Mouse (Mus musculus) Muller cell, postnatal 12 days (primary cell): ENCODE measurements at regions not wholly inside any gene's neighbourhood (a gene's known extent, or its start where the extent isn't known, plus 50 kb on each side); places are given as distances from the start of the nearest gene placed in this dataset.

Experiments used
- DNase-seq: peaks from one replicate; pipeline ENCODE4 v3.0.0-alpha.2; 2015; ENCODE audit errors: inconsistent ontology term

DNA sequence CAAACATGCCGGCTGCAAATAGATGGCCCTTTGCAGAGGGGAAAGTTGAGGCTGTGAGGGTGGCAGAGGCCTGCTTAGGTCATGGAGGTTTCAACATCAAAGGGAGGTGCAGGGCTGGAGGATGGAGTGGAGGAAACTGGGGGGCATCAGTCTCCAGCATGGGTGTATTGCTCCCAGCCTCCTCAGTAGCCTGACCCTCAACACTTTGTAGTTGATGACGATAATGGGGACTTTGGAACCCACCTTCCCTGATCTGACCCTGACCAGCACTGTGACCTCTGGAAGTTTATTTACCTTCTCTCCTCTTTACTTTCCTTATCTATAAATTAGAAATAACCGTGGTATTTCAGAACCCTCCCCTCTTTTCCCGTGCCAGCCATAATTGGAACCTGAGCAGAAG, 56.2 kb downstream of the Gm26897 start:
- DNase-seq = no peak

DNA sequence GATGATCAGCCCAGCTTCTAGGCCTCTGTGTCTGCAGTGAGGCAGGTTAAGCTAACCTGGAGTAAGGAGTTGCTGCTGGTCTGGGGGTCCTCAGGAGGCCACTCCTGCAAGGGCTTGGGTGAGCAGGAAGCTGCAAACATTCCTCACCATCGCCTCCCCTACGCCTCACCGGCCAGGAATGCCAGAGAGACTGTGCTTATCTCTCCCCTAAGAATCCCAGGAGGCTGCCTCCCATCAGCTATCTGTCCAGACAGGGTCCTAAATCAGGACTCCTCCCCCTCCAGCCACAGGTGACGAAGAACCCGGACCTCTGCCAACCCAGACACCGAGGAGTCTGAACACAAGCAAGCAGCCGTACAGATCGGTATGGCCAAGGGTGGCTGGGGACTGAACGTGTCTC, 56.8 kb downstream of the Gm26897 start:
- no peak for DNase-seq

DNA sequence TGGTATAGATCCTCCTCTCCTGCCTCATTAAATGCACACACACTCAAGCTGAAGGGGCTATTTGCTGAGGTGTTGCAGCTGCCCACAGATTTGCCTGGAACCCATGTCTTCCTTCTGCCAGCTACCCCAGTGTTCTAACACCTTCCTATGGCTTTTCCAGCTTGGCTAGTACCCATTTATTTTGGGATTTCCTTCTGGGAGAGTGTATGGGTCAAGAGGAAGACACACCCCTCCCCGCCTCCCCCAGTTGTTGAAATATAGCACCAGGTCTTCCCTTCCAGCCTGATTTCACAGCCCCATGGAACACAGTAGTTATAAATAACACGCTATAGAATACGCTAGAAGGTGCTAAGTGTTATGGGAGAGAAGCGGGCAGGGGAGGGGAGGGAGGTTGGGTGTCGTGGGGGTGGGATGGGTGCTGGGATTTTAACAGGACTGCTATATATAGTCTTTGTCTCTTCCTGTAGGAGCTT, 57.4 kb downstream of the Gm26897 start:
- no peak for DNase-seq

DNA sequence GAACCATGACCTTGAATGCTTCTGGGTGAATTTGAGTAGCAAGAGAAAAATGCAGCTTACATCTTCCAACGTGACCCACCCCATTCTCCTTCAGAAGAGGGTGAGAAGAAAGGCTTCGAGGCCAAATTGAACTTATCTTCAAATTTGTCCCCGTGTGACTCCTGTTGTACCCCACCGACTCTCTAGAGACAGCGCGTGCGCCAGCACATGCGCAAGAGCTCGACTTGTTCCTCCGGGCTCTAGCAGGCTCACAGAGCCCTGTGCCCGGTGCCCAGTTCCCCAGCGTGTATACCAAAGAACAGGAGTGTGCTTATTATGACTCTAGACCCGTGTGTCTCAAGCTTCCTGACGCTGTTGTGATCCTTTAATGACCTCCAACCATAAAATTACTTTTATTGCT, 59.0 kb downstream of the Gm26897 start:
- DNase-seq = no peak

DNA sequence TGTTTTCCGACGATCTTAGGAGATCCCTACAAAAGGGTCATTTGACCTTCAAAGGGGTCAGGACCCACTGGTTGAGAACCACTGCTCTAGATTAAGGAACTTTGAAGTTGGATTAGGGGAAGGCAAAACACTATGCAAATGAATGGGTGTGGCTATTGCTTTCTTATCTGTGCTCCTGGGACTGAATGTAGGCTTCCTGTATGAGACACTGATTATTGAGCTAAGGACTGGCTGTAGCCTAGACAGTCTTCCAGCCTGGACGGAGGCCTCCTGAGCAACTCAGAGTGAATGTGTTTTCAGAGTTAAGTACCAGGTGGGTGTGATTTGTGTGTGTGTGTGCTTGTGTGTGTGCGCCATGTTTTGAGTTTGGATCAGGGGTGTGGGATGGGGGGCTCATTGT, 59.5 kb downstream of the Gm26897 start:
- no peak for DNase-seq

DNA sequence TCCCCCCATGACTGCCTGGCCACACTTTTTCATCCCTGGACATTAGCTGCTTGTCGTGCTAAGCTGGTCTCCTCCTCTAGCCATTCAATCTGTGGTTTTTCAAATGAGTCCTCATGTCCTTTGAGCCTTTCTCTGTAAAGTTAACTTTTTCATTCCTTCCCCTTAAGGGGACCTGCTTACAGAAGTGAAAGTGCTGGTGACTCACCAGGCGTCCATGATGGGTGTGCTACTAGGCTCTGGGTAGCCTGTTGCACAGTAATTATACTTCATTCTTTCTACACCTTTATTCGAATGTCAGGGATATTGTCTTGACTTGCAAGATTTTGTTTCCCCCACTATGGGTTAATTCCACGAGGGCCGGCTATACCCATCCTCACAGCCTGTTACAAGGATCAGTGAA, 63.2 kb downstream of the Gm26897 start:
- DNase-seq = no peak

DNA sequence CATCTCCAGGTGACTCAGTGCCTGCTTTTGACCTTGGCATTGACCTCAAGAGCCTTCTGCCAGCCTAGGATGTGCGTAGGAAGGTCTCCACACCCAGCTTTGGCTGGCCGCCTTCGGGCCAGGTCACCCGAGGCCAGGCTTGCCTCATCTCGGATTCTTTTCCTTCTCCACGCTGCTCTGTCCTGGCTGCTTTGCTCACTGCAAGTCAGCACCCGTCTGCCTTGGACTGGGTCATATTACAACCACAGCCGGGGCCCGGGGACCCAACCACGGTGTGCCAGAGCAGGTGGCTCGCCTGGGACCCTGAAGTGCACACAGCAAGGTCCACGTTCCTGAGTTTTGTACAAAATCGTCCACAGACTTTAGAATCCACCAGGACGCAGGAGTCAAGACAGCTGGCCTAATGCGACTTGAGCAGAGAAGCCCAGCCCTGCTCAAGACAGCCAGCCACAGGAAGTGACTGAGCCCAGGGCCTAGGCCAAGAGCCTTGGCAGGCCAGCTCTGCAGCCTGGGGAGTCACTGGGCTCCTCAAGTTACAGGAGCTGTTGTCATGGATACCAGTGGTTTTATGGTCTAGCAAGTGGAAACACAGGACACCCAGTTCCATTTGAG, 66.1 kb downstream of the Gm26897 start:
- peak; percentile 82 for DNase-seq

DNA sequence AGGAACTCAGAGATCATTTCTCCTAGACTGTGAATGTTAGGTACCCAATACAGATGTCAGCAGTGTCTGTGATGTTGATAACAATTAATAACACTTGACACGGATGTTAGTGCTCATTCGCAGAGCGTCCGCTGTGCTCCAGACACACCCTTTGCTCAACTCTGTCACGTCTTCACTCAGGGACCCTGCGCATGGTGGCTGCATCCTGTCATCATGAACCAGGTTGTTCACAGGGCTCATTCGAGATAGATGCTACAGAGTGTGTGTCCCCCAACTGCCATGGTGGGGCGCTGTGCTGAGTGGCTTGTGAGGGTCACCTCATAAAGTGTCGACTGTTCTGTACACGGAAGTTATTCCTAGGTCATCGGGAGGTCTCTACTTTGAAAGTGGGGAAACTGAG, 66.8 kb downstream of the Gm26897 start:
- no peak for DNase-seq

DNA sequence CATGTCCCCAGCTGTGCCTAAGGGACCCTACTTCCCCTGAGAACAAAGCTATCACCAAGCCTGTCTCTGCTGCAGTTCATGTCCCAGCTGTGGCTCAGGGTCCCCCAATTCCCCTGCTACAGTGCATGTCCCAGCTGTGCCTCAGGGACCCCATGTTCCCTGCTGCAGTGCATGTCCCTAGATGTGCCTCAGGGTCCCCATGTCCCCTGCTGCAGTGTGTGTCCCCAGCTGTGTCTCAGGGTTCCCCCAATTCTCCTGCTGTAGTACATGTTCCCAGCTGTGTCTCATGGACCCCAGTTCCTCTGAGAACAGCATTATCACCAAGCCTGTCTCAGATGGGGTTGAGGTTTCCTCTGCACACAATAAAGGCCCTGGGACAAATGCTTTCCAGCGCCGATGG, 67.3 kb downstream of the Gm26897 start:
- DNase-seq = no peak

DNA sequence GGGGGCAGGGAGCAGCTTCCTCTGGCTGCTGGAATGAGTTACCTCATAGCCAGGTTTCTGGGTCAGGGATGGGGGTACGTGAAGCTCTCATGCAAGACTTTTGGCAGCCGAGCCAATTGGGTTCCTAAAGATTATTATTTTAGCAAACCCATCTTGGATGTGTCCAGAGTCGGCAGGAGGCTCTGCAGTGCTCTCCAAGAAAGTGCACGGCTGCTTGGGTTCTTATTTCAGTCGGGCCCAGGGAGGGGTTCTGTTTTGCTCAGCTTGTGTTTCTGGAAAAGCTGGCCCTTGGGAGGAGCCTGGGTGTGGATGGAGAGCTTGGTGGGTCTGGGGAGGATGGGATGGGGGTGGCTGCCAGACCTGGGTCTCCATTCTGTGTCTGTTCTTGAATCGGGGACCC, 70.8 kb downstream of the Gm26897 start:
- DNase-seq = no peak

DNA sequence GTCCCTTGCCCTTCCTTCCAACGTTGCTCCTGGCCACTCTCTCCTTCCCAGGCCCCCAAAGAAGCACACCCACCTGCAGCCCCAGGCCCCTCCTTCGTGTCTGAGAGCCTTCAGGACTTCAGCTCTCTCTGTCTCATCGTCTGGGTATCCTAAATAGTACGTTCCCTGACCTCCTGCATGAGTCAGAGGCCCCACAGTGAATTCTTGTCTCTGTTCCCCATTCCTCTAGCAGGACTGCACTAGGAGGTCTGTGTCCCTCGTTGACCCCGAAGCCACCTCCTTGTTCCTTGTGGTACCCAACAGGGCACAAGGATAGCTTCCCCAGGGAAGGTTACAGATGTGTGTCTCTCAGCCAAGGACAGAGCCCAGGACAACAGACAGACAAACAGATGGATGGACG, 71.4 kb downstream of the Gm26897 start:
- peak; percentile 55 for DNase-seq

DNA sequence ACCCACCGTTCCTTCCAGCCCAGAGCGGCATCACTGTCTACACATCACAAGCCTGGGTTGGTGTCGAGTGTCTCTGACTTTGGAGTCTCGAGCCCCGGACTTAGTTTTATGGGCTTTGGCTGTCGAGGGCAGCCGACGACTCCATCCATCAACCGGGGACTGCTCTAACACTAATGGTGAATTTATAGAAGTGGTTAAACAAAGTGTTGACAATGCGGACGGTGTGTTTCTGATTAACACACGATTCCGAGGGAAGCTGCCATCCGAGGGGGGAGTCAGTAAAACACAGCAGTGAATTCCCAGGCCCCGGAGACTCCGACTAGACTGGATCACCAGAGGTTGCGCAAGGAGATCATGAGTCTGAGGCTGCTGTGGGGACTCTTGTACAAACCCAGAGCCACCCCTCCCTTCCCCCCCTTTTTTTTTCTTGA, 72.1 kb downstream of the Gm26897 start:
- no peak for DNase-seq

DNA sequence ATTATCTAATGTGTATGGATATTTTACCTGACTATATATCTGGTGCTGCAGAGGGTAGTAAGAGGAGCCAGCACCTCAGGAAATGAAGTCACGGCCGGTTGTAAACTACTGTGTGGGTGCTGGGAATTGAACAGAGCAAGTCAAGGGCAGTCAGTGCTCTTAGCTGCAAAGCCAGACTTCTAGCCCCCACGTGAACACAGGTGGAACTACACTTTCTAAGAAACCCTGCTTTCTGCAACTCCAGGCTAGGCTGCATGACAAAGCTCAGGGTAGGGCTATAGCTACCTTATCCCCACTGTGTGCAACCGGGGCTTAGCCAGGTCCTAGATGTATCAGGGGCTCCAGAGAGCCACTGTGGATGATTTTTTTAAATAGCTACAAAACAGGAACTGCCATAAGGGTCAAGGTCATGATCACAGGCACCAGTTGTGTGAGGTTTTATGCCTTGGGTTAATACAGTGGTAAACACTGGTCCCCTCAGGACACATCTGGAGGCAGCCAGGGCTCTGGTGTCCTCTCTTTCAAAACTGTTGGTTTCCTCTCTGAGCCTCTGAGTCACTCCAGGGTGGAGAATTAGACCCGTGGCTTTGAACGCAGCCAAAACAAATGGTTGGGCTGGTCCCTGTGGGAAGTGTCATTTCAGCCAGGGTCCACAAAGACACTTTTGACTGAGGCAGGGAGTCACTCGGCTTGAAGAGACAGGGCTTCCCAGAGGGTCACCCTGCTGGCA, 76.5 kb downstream of the Gm26897 start:
- peak; percentile 60 for DNase-seq

DNA sequence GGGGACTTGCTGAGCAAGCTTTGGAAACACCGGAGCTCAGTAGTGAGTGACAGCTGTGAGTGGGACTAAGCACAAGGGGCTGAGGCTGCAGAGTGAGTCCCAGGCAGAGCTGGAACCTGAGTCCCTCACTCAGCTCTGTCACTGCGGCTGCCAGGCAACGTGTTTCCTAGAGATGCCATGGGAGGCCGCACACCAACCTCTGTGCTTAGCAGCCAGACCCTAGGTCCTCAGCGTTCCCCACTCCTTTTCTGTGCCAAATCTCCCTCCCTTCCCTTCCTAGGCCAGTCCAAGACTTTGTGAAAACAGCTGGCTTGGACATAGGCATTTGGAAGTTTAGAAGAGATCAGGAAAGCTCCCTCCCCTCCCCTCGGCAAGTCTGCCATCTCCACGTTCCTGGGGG, 78.9 kb downstream of the Gm26897 start:
- DNase-seq = no peak

DNA sequence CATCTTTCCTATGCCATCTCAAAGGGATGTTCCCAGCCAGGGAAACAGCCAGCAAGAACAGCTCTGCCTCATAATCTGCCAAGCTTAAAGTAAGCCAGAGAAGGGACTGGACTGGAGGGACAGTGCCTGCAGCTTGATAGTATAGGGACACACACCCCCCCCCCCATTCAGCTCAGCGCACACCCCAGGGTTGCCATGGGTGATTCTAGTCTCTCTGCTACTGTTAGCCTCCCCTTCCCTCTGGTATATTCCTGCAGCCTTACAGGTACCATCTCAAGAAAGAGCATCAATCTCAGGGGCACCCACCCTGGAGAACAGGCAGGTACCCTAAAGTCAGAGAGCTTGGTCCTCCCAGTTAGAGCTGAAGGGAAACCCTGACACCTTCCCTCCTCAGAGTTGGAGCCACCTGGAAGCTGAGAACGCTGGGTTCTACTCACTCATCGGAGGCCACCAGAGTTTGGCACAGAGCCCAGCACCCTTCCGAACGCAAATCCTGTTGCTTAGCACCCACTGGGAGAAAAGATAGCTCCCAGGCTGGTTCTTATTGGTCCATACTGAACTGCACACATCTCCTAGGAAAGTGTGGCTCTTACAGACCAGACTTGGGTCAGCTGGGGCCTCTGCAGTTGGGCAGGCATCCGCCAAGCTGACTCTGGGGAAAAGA, 79.5 kb downstream of the Gm26897 start:
- DNase-seq = no peak

DNA sequence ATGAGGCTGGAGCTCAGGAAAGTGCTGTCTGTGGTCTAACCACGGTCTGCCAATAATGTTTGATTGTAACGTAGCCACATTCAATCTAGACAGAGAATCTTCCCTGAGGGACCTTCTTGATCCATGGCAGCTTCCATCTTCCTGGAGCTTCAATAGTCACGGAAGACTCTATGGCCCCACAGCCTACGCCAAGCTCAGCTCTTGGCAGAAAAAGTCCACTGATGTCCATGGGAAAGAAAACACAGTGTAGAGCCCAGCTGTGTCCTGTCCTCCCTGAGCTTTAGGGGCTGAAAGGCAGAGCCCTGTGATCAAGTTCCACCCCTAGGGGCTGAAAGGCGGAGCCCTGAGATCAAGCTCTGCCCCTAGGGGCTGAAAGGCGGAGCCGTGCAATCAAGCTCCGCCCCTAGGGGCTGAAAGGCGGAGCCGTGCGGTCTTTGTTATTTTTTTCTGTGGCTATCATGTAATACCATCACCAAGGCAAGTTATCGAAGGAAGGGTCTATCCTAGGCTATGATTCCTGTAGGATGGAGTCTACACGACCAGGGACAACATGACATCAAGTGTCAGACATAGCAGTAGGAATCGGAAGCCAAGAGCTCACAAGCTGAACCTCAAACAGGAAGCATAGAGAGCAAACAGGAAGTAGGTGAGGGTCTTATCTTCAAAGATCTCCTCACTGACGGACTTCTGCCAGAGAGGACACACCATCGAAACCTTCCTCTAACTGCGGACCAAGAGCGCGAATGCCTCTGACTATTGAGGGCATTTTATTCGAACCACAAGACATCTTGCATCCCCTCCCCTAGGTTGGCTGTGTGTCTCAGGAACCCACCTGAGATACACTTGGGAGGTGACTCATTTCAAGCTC, 81.4 kb downstream of the Gm26897 start:
- no peak for DNase-seq

DNA sequence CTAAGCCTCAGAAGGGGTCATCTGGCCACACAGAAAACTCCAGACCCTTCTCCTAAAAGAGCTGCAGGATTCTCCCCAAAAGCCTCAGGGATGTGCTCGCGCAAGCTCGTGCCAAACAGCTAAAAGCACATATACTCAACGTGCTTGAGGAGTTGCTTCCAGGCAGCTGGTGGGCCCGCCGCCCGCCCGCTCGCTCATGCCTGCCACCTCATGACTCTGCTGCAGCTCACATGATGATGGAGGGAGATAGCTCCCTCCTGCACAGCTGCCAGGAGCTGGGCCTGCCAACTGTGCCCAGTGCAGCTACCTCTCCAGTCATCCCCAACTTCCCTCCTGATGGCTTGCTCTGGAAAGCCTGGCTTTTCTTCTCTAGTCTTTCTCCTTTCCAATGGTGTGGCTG, 87.2 kb downstream of the Gm26897 start:
- no peak for DNase-seq

DNA sequence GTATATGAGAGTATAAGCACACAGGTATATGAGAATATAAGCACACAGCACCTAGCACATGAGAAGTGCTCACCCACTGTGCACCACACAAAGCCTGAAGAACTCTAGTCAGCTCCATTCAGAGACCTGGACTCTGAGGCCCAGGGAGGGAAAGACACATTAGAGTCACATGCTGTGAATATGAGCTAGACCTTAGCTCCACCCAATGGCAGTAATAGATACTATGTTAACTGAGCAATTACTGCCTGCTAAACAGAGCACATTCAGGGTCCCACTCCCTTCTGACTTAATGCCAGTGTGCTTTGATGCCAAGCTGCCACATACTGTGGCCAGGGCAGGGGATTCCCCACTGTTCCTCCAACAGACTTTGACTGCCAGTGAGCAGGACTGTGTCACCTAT, 89.2 kb downstream of the Gm26897 start:
- DNase-seq = no peak

DNA sequence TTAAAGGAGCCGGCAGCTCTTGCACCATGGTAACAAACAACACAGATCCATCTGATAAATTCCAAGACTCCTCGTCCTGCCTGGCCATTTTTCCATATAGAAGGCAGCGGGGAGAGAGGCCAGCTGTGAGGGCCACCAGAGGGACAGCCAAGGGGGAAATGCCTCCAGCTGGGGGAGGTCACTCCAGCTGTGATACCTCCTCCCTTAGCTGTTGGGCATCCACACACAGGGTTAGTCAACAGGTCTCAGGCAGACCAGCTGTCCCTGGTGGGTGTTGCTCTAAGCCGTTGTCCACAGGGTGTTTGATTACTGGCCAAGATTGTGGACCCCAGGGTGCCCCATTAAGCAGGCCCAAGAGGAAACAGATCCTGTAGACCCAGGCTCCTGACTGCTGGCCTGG, 89.7 kb downstream of the Gm26897 start:
- DNase-seq = no peak

DNA sequence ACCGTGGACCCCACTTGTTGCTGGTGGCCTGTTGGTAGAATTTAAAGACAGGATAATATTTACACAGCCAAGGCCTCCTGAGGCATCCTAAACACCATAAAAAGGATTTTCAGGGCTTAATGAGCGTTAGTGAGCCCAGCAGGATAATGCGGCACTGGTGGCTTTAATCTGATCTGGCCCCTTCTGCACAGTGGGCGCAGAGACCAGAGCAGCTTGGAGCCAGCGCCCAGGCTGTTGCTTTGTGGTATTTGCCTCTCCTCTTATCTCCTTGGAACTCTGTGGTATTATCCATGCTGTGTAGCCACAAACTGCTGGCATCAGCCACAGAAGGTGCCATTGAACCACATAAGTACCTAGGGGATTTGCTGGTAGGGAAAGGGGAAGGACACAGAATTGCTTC, 90.1 kb downstream of the Gm26897 start:
- no peak for DNase-seq

DNA sequence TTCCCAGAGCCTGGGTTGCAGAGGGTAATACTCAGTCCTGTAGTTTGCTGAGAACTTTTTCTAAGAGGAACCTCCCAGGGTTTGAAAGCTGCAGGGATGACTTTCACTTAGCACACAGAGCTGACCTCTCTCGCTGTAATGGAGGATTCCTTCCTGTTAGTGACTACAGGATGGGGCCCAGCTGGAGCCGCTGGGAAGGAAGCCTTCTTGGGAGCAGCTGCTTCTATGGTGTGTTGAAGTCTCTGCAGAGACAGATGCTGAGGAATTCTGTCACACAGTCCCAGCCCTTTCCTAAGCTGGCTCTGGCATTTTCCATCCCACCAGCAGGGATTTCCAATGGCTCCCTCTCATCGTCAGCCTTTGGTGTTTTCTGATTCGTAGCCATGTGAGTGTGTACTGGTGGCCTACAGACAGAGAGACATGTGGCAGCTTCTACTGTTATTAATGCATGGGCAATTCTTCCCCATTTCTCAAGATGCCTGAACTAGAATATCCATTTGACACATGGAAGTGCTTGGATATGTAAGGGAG, 90.9 kb downstream of the Gm26897 start:
- no peak for DNase-seq

DNA sequence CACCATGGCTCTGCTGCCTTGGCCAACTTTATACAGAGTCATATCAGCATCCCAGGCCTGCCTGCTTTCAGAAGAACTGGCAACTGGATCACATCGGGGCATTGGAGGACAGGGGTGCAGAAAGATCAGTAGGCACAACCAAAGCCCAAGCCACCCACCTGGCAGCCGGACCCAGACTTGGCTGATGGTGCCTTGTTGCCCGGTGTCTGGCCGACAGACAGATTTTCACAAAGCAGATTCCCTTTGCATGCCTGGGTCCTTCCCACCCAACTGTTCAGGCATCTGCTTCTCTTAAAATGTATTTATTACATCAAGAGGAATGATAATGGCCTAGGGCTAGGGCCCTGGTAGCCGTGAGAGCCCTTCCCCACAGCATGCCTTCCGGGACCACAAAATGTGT, 96.2 kb downstream of the Gm26897 start:
- no peak for DNase-seq
